Mouse (Mus musculus) cerebellum, postnatal 14 days (tissue): ENCODE measurements at regions not wholly inside any gene's neighbourhood (a gene's known extent, or its start where the extent isn't known, plus 50 kb on each side); places are given as distances from the start of the nearest gene placed in this dataset.

Experiments
- DNase-seq, 2 experiments: peaks; one replicate each; pipeline ENCODE4 v3.0.0; 2021; ENCODE audit warnings: mixed read lengths in 2 of 2

DNA sequence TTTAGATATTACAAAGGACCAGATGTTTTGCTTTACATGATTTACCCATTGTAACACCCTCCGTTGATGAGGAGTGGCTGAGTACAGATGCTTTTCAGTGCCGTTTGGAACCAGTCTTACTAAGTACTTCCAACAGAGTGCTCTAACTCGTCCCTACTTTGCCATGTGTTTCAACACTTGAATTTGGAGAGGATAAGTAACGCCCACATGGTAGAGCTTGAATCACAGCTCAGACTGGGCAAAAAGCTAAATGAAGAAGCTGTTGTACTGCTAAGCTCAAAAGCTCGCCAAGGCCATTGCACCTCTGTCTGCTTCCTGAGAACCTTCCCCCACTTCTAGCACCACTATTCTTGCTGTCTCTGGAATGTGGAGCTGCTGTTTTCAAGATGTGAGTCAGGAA is 471.1 kb downstream of the Nfib start:
- no peak for DNase-seq

DNA sequence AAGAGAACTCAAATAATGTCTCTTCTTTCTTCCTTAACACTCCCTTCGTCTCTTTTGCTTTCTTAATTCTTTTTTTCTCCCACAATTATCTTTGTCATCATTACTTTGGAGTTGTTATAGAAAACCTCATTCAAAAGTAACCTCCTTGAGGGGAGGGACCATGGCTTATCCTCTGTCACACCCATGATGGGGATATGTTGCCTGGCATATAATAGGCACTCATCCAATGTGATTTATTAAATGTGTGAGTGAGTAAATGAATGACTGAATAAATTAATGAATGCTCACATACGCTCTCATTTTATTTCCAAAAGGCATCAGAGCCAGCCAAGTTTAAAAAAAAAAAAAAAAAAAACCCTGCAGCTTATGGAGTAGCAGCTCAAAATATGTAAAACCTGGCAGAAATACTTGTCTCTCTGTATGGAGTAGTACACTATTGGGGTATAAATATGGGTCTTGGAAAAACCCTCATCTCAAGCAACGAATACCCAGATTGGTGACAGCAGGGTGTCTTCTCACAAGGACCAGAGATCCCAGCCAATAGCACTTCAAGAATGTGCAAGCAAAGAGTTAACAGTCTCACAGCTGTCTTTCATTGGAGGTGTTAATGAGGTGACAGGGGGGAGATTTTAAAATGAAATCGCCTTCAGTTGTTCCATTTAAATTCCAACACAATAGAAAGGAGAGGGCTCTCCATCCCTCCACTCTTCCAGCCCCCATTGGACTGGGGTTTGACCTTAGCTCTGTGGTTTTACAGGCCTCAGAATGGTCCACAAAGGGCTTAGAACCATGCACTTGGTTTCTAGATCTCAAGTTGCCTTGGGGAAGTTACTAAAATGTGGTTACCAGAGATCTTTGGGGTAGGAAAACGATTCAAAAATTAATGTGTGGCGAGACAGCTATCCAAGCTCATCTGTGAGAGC is 479.1 kb downstream of the Nfib start:
- DNase-seq = no peak

DNA sequence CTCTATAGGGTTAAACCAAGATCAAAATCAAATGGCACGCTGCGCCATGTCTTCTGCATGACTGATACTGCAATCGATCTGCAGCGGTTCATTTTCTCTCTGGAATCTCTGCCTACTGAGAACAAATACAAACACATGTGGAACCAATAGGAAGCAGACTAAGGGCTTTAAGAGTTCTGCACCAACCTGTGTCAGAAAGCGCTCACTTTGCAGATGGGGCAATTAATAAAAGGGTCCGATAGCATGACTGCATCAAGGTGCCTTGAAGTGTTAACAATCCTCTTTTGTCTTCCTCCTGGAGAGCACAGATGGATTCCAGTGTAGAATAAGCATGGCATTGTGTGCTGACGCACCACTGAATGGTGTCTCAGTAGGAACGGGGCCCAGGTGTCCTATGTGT is 484.8 kb downstream of the Nfib start:
- no peak for DNase-seq

DNA sequence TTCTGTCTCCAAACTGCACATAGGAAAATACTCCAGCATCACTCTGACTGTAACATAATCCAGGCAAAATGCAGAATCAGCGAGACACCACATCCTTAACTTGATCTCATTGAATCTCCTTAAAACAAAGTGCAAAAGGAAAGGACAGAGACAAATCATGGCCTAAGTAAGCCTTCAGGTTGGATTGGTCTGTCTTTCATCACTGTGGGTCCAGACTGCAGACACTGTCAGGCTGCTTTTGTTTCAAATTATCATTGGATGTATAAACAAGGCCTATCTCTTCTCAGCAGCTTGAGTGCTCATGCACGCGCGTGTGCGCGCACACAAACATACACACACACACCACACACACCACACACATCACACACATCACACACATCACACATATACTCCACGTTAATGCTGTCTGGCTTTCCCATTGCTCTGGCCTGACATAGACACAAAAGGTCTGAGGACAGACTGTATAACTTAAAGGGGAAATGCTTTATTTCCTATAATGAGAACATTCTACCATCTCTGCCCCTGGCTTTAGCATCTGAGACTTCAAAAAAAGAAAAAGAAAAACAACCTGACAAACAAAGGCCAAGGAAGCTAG is 485.3 kb downstream of the Nfib start:
- no peak for DNase-seq

DNA sequence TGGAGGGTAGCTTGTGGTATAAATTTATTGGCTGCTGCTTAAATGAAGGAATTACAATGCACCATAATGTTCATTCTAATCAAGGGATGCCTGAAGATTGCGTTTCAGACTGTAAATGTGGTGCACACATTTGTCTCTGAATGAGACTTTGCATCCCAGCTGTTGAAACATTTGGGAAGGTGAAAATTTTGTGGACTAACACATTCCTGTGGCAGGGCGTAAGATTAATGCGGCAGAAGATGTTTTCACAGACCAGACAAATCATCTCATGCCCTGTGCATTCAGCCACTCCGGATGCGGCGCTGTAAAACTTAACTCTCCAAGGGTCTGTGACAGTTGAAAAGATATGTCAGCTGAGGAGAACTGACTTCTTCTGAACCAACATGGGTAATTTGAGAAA is 486.9 kb downstream of the Nfib start:
- no peak for DNase-seq

DNA sequence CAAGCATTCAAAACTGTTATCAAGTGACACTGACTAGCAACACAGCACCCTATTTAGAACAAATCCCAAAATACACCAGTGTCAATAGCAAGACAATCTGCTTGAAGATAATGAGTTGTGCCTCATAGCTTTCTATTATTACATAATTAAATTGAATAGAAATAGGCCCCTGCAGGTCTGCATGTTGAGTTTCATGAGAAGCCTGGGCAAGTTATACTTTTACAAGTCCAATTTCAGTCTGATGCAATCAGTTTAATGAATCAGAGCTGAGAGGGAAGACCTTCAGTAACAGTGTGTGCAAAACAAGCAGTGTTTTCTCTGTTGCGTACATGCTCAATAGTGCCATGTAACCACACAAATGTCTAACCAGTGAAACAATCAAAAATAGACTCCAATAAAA is 498.5 kb downstream of the Nfib start:
- no peak for DNase-seq

DNA sequence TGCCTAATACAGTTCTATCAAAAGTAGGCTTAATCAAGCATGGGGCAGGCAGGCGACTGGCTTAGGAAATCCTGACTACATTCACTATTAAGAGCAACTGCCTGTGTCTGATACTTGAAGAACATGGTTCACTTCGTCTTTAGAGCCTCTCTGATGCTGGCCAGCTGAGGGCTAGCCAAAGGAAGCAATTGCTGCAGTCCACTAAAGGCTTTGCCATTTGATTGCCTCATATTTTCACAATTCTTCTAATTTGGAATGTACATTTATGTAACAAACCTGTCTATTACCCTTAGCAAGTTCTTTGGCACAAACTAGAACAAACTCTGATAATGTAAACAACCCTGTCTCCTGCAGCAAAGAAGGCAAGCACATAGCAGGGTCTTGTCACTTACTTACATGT is 505.2 kb downstream of the Nfib start:
- DNase-seq = no peak

DNA sequence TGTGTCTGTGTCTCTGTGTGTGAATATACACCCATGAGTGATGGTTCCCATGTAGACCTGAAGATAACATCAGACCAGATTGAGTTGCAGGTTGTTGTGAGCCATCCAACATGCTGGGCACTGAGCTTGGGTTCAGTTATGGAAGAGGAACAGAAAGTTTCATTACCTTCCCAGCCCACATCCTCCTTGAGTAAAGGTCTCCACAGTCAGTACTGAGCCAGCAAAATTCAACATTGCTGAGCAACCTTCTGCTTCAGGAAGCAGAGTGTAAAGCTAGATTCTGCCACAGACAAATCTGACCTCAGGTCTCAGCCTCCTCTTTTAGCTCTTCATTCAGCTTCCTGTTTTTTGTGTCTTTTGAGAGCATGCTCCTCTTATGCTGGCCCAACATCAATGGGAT is 506.4 kb downstream of the Nfib start:
- DNase-seq = no peak

DNA sequence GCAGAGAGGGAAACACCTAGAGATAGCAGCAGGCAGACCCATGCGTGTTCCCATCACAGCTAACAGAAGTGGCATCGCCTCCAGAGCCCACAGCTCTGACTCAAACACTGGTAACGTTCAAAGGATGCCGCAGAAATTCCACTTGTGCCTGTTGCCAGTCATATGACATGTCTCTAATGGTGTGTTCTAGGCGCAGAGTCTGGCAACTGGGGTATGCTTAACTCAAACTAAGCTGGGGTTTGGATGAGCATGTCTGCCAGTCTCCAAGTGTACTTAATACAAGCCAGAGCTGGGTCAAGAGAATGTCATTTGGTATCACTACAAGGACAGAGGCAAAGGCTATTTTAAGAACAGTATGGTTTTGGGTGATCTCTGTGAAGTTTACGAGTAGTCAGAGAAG is 507.9 kb downstream of the Nfib start:
- no peak for DNase-seq

DNA sequence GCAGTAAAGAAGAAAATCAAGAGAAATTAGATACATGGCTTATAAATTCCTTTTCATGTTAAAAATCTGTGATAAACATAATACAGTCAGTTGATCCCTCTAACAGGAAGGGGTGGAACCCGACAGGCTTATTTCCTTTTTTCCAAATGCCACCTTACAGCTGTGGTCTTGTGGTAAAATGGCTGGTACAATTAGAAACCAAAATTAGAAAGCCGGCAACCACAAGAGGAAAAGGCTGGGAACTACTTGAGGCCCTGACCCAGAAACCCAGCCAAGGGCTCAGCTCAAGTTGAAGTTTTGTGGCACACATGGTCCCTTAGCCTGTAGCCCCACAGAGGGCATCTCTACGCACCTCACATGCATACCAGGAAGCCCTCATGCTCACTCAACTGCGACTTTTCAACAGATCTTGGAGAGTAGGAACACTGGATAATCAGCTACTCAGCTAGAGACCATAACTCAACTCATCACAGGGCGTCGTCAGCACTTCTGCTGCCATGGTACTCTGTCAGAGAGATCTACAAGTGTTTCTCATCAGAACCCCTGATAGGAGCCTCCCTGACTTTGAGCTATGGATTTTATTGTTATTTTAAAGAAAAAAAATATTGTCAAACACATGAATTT is 509.4 kb downstream of the Nfib start:
- DNase-seq = no peak

DNA sequence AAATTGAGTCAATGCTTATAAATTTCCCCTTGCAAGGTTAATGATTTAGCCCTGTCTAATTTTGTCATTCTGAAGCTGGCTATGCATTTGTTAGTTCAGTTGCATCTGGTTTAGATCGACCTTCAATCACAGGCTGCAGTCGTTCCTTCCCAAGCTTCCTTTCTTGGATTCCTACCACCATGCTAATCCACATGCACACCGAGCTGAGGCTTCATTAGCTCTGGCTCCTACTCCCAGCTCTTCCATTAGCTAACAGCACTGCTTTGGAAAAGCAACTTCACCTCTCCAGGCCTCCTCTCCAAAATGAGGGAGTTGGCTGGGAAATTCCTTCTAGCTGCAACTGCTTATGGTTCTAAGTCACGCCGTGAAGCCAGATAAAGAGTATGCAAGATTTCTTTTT is 511.6 kb downstream of the Nfib start:
- no peak for DNase-seq

DNA sequence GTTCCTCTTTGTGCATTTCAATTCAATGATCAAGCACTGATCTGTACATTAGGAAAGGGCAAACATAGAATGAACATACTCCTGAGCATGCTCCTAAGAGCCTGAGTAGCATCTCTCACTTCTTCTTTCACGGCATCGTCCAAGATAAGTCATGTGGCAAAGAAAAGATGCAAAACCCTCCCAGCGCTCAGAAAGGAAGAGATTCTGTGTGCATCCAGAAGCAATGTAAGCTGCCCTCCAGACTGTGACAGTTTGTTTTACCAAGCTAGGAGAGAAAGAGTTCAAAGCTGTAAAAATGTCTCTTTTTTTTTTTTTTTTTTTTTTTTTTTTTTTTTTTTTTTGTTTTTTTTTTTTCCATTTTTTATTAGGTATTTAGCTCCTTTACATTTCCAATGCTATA is 518.7 kb downstream of the Nfib start:
- DNase-seq = no peak

DNA sequence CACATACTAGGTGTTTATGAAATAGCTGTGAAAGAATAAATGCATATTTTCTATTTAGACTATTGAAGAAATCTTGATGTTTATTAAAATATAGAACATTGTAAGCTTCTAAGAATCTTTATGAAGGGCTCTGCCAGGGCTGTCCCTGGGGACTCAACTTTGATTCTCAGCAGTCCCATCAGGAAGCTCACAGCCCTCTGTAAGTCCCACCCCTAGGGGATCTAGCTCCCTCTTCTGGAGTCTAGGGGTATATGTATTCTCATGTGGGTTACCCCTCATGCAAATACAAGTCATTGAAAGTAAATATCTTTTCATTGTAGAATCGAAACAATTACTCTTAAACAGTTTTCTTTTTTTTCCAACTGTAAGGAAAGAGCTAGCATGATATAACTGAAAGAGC is 521.6 kb downstream of the Nfib start:
- DNase-seq = no peak

DNA sequence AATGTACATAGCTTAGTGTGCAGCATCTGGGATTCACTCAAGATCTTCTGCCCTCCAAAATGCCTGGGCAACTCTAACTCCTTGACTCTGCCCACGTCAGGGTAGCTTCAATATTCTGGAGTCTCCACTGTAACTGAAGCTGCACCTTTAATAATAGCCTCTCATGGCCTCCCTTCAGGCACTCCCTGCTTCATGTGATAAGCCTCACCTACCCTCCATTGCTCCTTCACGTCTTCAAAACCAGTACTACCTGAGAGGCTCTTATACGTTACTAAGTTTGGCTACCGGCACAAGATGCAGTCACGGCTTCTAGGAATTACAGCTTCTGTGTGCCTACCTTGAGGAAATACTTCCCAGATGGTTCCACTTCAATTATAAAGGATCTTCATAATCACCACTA is 527.4 kb downstream of the Nfib start:
- no peak for DNase-seq

DNA sequence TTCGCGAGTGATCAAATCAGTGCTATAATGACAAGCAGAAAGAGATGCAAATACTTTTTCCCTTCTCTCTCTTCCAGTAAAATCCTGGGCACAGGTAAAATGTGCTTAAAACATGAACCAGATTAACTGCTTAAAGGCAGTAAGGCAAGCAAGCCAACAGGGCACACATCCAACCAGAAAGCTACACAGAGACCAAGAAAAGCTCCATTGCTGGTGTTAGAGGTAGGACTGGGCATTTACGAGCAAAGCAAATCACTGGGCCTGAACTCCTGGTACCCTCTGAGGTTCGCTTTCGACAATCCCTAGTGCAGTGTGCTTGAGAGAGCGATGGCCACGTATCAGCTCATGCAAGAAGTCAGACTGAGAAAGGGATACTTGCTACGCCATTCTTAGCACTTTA is 528.8 kb downstream of the Nfib start:
- DNase-seq = no peak

DNA sequence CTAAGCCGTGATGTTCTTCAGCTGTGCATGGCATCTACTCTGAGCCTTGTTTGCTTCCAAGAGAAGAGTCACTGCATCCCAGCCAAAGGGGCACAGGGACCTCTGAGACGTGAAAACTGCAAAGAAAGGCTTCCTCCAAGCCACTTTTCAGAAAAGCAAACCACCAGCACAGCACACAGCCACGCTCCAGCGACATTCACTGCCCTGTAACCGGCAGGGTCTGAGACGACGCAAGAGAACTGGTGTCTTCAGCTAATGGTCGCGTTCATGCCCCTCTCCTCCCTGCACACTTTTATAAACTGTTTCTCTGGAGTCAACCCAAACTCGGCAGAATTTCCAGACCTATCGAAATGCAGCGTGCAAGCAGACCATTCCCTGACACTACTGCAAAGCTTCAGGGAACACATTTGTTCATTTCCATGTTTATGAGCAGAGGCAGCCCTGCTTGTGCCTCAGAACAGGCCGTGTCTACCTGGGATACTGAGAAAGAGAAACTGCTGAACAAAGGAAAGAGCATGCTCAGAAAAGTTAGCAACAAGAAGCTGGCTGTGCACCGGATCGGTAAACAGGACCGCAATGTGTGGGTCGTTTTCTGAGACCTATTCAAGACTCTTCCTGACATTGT is 532.0 kb downstream of the Nfib start:
- no peak for DNase-seq

DNA sequence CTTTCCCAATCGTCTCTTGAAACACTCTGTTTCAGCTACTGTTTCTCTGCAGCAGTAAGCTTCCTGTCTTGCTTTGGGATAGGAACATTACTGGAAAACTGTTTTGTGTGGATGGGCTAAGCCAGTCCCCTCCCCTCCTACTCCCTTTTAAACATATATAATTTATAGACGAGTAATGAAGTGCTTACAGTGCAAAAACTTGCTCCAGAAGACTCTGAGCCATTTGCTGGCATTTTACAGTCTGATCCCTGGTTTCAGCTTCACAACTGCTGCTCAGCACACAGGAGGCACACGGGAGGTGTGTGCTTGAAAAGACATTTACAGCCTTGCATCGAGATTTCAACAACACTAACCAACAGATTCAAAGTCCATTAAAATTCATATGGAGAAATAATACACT is 534.6 kb downstream of the Nfib start:
- no peak for DNase-seq

DNA sequence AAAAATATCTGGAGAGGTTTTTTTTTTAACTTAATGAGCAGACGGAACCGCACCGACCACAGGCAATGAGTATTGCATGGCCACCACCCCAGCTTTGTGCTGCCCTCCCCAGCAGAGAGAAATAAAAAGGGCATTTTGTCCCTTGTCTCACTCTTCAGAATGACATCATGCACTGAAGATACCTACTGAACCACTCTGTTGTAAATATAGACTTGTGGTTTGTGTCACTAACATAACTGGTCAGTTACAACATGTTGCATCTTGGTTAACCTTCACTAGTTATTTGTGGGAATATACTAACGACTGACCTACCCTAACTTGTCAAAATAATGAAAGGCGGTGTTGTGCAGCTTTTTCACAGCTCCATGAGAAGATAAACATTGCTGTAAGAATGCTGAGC is 537.5 kb downstream of the Nfib start:
- DNase-seq = no peak

DNA sequence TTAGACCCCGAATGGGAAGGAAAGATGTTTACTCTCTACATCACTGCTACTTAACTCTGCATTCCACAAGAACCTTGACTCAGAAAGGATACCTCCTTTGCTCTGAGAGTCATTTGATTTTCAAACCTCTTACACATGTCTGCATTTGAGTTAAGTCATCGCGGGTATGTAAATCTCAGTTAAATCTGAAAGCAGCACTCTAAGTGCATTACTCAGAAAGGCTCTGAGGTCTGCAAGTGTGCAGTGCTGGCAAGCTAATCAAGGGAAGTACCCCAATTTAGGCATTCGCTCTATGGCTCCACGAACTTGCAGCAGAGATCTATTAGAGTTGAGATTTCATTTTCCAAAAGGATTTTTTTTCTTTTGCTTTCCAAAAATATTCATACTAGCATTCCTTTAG is 538.2 kb downstream of the Nfib start:
- DNase-seq = no peak

DNA sequence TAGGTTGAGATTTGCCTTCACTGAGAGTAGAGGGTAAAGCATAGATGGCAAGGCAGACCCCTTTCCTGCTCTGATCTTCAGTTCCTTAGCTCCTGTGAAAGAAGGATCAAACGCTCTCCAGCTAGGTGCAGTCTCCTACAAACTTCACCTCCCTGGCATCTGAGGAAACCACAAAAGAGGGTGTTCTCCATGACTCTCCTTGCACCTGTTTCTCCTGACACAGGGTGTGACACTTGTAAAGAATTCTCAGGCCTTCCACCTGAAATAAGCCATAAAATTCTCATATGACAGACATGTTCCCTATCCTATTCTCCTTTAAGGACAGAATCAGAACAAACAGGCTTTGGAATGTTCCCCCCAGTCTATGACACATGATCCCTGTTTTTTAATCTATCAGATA is 538.7 kb downstream of the Nfib start:
- DNase-seq = no peak

DNA sequence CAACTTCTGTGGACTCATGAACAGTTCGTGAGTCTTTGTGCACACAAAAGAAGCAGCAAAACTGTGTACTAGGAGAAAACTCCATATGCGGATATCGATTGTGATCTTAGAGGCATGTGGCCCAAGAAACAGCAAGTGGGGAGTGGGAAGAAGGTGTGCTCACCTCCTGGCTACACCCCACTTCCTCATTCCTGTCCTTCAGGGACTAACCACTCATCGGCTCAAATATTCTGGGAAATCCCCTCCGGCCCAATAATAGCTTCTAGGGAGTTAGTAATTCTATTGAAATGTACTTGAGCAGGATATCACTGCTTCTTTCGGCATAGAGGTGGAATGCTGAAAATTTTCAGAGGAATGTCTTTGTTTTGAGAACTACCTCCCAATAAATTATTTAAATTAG is 539.5 kb downstream of the Nfib start:
- DNase-seq = no peak

DNA sequence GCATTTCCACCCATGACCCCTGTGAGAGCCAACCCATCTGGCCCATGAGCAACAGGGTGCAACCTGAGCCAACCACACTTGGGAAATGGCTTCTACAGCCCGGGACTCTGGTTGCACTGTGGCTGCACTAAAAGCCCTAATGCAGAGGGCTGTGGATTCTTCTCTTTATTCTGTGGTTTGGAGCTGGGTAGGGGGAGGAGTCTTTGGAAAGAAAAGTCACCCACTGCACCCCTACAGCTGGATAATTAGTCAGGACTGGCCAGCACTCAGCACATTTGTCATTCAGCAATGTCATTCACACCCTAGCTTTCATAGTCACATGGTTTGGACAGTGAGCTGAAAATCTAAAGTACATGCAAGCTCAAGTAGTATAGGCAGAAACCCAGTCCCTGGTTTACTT is 541.5 kb downstream of the Nfib start:
- no peak for DNase-seq

DNA sequence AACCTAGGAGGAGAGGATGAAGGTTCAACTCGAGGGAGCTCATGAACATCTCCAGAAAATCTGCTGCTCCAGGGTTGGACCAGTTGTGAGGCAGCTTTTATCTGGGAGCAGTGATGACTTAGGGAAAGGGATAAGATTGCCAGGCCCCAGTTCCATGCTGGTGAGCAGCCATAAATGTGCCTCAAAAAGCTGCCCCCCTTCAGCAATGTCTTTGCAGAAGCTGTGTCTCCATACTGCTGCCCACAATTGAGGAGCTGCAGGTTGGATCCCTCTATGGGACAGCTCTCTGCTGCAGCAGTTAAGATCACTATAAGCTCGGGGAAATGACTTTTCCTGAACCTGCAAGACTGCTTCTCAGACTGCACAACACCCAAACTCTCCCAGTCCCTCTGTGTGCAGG is 543.7 kb downstream of the Nfib start:
- no peak for DNase-seq

DNA sequence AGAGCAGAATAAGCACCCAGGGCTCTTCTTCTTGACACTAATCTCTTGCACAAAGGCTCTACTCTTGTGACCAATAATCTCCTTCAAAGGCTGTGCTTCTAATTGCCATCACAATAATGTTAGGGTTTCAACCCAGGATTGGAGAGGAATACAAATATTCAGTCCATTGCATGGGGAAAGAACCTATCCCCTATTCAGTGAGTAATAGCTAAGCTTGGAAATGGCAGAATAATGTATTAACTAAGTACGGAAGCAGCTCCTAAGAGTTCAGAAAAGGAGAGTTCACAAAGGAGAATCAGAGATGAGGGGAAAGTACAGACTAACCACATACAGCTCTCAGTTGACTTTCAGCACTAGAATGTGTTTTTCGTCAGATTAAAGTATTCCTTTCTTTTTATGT is 544.3 kb downstream of the Nfib start:
- DNase-seq = no peak
